Mouse (Mus musculus): ENCODE measurements around the gene Fbh1. TPM values are rescaled to one million over a fixed set of nuclear protein-coding genes. Genes with fewer than 3 reads are reported as not detected.

The Fbh1 gene
- total RNA-seq (2023), result 10 to 100 TPM; 57.9 to 59.0 TPM

DNA sequence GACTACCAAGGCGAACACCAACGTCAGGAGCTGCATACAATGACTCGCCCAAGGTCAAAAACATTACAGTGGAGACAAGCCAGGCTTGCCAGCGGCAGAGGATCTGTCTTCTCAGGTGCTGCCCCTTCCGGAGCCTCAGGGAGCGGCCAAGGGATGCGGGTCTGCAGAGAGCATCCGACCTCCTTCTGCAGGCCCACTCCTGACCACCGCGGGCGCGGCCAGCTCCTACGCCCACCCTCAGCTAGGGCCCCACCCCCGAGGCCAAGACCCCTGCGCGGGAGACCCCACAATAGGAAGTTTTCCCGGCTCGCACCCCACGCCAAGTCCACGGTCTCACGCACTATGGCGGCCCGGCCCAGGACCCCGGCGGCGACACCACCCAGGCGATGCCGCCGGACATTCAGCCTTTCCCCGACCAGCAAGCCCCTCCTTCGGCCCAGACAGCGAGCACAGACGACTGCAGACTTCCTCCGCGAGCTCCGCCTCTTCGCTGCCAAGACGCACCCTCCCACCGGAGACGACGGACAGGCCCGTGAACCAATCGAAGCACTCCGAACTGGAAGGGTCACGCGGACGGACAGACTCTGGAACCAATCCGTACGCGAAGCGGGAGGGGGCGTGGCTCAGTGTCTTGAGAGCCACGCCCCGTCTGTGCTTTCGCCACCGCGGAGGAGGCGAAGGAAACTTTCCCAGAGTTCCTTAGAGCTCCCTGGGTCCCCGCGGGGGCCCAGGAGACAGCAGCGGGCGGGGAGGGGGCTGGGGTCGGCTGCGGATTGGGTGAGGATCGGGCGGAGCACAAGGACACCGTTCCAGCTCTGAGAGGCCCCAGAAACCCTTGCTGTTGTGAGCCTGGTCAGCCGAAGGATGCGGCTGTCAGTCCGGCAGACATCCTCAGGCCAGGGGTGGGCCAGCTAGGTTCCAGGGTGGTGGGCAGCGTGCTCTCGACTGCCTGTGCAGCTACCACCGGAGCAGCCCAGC, at the start of gene Fbh1, which contains the start of gene Ankrd16:
Fbh1 (minus strand) TSS at position 492 of the 978 bp plus-strand sequence.
Ankrd16 (plus strand) TSS at position 786 of the 978 bp plus-strand sequence.

DNA sequence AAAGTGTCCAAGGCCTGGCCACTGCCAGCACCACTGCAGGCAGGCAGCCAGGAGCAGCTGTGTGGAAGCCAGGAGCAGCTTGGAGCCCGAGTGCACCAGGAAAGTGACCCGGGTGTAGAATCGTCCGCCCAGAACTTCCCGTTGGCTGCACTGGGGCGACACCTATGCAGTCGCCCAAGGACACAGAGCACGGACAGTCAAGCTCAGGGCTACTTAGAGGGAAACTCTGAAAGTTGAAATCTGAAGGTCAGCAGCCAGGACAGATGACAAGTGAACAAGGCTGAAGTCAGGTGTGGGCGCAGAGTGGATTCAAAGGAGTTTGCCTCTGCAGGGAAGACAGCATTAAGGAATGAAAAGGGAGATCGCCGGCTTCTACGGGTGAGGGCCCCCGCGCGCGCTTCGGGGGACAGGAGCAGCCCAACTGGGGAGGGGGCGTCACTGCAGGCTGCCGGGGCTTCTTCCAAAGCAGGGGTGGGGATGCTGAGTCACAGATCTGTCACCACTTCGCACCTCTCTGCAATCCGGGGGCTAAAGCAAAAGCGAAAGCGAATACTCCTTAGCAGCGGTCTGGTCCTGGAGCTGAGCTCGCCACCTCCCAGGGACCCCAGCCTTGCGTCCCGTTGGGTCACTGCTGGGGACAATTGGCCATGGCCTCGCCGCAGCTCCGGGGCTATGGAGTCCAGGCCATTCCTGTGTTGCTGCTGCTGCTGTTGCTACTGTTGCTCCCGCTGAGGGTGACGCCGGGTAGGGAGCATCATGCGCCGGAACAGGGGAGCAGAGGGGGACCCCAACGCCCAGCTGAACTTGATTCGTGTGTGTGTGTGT, 72.0 kb downstream of the Fbh1 start, which contains the start of gene Il15ra:
Il15ra (plus strand) TSS at position 90 of the 825 bp plus-strand sequence.

Other genes with a start within 250 kb of the Fbh1 start
- 10 to 100 TPM; 48.8 to 51.1 TPM for gene Pfkfb3, start 223.5 kb downstream of the Fbh1 start, total RNA-seq (2023)
- gene Rbm17, start 173.4 kb downstream of the Fbh1 start, total RNA-seq (2023), result 100 to 1,000 TPM; 155 to 164 TPM
- not detected for gene Gm17490, start 151.3 kb downstream of the Fbh1 start, total RNA-seq (2023)
- gene Il2ra, start 134.8 kb downstream of the Fbh1 start, total RNA-seq (2023), result 1 to 10 TPM; 1.6 to 3.3 TPM
- gene Il15ra, start 72.3 kb downstream of the Fbh1 start, total RNA-seq (2023), result 1 to 10 TPM; 5.5 to 7.1 TPM
- 100 to 1,000 TPM in 1 of 2 experiments, 10 to 100 TPM in 1; 93.2 to 109 TPM for gene Ankrd16, start 294 bp upstream of the Fbh1 start, total RNA-seq (2023)

Measured in B cell, adult 67 days (primary cell).